Mouse (Mus musculus): ENCODE data around the gene Ptafr.
A peak's percentile ranks its signal among the peaks of the same experiment; 100 is the strongest.

Gene Ptafr

DNA sequence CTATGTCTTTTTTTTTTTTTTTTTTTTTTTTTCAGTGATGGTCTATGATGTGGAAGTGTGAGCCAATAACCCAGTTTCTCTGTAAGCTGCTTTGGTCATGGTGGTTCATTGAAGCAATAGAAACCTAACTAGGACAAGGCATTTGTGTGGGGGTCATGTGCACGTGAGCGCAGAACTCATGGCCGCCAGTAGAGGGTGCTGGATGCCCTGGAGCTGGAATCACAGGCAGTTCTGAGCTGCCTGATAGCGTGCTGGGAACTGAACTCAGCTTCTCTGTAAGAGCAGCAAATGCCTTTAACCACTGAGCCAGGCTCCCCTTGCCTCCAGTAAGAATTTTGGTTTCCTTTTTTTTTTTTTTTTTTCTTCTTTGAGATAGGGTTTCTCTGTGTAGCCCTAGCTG is 56.3 kb downstream of the Ptafr start:
- peak in 1 of 2 experiments; percentile 11 for DNase-seq

DNA sequence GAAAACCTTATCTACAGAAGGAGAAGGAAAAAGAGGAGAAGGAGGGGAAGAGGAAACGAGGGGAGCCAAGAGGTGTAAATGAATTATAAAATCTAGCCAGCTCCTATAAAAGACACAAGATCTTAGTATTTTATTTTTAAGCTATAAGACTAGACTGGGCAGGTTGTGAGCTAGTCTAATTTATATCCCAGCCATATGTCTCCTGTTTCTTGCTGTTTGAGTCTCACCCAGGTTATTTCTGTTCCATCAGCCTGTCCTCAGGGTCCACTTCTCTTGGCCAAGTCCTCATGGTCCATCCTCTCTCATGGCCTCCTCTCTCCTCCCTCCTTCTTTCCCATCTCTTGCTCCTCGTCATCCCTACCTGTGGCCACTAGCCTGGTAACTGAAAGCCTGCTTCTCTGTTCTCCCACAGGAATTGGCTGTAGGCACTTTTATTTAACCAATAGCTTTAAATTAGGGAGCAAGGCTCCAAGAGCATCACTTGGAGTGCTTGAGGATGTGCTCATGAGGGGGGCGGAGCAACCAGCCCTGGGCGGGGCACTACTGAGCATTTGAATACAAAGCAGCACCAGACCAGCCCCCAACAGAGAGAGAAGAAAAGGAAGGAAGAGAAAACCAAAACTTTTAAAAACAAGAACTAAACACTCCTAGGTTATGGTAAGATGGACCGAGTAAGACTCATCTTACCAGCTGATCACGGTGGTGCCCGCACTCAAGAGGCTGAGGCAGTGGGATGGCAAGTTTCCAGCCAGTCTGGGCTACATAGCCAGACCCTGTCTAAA is 57.6 kb downstream of the Ptafr start:
- DNase-seq = no peak

DNA sequence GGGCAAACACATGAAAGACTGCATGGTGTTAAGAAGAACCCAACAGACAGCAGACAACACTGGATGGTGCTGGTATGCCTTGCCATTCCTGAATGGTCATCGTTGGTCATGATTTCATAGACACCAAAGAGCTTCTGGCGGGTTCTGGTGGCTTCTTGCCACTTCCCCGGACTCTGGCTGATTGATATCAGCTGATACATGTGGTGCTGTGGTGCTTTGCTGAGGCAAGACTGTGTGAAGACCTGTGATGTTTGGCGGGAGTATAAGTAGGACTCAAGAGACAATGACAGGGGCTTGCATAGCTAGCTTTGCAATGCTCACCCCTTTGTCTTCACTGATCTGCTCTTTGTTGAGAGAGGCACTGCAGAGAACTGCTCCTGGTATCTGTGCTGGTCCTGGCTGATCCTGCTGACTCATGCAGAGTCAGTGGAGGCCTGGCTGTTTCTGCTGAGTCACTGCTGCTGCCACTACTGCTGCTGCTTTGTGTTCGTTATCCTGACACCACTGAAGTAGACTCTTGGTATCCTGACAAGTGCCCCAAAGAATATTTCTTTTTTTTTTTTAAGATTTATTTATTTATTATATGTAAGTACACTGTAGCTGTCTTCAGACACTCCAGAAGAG is 60.3 kb downstream of the Ptafr start:
- DNase-seq = no peak

DNA sequence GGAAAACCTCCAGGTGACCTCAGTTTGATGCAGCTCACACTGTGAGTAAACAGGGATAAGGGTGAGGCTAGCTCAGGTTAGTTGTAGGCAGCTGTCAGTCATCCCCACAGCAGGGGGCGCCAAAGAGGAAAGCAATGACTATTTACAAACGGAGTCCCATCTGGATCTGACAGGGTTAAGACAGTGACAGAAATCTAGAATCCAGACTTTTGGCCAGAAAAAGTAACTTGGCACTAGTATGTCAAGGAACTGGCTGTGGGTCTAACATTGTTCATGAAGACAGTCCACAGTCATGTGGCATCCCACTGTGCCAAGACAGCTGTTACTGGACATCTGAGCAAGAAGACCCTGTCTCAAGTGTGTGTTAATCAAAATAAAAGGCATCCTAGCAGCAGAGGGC is 65.0 kb downstream of the Ptafr start:
- DNase-seq = peak; percentile 40 to 59
